Mouse (Mus musculus): ENCODE measurements around the gene Stk4. TPM values are rescaled to one million over a fixed set of nuclear protein-coding genes. Genes with fewer than 3 reads are reported as not detected.

Stk4 gene
- total RNA-seq, 2 experiments from 2014 or later, result 19.1 to 21.3 TPM

DNA sequence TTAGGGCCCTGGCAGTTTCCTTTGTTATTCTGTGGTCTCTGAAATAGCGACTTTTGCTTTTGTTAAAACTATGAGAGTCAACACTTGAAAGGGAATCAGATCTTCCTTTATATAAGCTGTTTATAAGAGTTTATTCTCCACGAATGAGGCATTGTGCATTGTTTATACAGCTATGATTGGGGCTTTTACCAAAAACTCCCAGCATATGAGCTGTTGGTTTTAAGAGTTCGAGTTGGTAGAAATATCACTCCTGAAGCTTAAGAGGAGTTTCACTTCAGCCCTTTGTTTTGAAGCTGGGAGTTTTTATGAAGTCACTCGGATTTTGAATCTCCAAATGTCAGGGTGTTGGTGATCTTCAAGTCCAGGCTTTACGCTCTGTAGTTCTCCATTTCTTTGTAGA is 7.8 kb downstream of the Stk4 start:
- DNase-seq (ENCODE audit: low spot score in 2 of 2), result no peak

GRCm38 (mm10) chr2:164079488-164079887 is 9.4 kb downstream of the Stk4 start:
- DNase-seq (ENCODE audit: low spot score in 2 of 2), result no peak

- no peak for DNase-seq (ENCODE audit: low spot score in 2 of 2)
Measured at GRCm38 (mm10) chr2:164081577-164081976, 11.5 kb downstream of the Stk4 start.

DNA sequence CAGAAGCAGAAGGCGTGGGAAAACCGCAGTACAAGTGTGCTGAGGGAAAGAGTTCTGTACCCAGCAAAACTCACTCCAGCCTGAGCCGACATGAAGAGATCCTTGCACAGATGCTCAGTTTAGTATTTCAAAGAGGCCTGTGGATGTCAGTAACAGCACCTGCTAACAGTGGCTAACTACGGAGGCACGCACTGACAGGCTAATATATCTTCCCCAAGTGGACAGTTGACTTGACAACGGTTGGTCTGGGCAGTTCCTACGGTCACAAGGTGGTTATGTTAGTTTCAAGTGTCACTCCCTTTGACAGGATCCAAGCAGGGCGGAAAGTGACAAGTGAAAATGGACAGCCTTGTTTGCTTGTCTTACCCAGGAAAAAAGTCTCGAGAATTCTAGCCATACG is 12.1 kb downstream of the Stk4 start:
- no peak for DNase-seq (ENCODE audit: low spot score in 2 of 2)

DNA sequence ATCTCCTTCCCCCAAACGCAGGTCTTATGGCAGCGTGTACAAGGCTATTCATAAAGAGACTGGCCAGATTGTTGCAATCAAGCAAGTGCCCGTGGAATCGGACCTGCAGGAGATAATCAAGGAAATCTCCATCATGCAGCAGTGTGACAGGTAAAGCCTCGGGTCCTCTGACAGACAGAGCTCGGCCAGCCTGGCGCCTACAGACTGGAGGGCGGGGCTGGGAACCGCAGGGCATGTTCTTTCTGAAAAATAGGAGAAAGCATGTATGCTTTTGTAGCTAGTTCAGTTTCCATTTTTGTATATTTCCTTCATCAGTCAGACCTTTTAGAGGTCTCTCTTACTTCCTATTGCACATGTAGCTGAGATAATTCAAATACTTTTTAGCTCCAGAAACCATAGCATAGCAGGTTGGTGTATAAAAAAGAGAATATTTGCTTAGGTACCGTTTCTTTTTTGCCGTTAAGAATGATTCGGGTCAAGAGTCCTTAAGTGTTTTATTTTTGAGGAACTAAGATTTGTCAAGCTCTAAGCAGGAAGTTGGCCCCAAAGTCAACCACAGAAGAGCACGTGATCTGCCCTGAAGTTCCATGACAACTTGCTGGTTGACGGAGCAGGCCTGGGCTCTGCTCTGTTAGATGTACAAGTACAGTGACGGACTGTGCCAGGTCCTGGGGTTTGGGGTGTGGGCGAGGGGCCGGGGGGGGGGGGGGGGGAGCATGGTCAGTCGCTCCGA is 13.7 kb downstream of the Stk4 start:
- DNase-seq (ENCODE audit: low spot score in 2 of 2), result no peak

- DNase-seq (ENCODE audit: low spot score in 2 of 2), result no peak
Measured at GRCm38 (mm10) chr2:164084342-164084700, 14.2 kb downstream of the Stk4 start.

GRCm38 (mm10) chr2:164087416-164088017 is 17.4 kb downstream of the Stk4 start:
- DNase-seq (ENCODE audit: low spot score in 2 of 2), result no peak

DNA sequence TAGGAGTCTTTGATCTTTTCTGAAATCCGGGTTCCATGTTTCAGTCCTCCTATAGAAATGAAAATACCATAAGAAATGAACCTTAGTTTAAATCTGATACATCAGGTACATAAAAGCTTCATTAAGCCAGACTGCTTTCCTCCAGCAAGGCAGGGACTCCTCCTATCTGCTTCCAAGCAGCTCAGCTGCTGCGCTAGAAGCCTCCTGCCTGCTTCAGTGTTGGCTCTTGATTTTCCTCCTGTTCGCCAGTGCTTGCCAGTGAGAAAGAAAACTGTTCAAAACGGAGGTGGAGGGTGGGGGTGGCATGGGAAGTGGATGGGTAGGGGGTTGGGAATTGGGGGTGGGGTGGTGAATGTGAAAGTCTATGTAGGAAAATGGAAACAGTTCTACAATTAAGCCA is 19.4 kb downstream of the Stk4 start:
- no peak for DNase-seq (ENCODE audit: low spot score in 2 of 2)

DNA sequence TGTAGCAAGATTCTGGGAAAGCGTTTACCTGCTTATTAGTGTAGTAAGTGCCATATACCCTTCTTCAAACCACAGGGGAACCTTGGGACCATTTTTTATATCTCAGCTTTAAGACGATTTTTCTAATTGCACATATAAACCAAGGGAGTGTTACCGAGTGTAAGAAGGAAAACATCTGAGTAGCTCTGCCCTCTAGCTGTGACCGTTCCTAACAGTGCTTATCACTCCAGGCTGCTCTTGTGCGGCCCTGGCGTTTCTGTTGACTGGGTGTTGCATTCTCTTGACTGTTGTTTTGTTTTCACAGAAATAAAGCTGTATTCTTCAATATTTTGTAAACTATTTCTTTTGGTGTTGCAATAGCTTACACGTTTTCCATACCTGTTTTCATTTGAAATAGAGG is 24.0 kb downstream of the Stk4 start:
- DNase-seq (ENCODE audit: low spot score in 2 of 2), result no peak

DNA sequence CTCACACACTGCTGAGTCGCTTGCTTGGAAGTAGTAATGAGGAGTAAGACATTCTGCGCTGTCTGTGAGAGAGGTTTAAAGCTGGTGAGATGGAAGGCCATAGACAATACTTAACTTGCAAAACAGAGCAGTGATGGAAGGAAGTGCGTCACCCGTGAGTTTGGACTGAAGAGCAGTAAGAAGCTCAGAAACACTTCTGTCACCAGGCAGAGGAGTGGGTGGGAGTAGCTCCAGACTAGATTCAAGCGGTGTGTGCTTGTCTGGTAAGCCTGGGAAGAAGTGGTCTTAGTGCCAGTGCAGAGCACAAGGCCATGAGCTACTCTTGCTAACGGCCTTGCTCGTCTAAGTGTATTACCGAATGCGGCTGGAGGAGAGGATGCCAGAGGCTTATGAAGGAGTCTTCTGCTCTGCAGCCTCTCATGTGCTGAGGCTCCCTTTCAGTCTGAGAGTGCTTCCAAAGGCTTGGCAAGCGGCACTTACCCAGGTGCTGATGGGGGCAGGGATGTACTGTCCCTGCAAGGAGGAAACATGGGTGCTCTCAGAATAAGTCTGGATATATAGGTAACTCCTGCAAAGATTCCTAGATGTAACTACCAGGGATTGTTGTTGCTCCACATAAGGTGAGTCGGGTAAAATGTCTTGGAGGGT is 28.6 kb downstream of the Stk4 start:
- DNase-seq (ENCODE audit: low spot score in 2 of 2), result no peak

DNA sequence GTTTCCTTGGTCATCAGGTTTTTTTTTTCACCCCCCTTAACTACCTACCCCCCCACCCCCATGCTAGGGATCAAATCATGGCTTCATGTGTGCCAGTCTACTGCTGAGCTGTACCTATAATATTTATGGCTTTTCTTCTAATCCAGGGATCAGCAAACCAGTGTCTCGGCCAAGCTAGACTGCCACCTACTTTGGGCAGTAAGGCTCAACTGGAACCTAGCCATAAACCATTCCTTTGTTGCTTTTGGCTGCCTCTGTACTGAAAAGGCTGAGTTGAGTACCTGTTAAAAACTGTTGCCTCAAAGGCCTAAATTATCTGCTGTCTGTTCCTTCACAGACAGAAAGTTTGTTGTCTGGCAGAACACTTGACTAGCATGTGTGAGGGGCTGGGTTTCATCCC is 31.8 kb downstream of the Stk4 start:
- DNase-seq (ENCODE audit: low spot score in 2 of 2), result no peak

GRCm38 (mm10) chr2:164102366-164102765 is 32.2 kb downstream of the Stk4 start:
- DNase-seq (ENCODE audit: low spot score in 2 of 2), result no peak

GRCm38 (mm10) chr2:164103501-164103900 is 33.4 kb downstream of the Stk4 start:
- peak in 1 of 2 experiments; percentile 48 for DNase-seq (ENCODE audit: low spot score in 2 of 2)

DNA sequence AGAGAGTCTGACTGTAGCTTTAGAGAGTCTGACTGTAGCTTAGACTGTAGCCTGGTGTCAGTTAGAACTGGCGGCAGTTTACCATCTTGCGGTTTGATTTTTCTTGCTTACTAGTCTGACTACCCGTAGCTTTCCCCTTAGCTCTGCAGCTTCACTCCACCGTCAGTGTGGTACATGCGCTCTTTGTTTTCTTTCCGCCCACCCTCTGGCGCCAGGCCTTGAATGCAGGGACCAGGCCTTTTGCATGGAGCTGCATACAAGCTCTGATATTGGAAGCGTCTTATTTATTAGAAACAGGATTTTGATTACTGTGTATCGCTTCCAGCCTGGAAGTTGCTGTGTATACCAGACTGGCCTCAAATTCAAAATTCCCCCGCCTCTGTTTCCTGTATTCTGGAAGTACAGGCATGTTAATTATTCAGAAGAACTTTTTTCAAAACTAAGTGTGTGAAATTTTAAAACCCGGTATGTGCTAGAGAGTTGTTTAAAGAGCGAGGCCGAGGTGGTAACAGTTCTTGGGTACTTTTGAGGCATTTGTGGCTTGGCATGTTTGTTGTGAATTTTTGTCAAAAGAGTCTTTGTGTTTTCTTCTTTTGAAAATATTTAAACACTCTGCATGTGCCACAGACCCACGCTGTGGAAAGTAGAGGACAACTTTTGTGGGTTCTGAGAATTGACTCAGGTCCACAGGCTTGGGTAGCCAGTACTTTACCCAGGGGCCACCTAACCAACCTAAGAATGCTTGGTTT is 36.3 kb downstream of the Stk4 start:
- no peak for DNase-seq (ENCODE audit: low spot score in 2 of 2)

DNA sequence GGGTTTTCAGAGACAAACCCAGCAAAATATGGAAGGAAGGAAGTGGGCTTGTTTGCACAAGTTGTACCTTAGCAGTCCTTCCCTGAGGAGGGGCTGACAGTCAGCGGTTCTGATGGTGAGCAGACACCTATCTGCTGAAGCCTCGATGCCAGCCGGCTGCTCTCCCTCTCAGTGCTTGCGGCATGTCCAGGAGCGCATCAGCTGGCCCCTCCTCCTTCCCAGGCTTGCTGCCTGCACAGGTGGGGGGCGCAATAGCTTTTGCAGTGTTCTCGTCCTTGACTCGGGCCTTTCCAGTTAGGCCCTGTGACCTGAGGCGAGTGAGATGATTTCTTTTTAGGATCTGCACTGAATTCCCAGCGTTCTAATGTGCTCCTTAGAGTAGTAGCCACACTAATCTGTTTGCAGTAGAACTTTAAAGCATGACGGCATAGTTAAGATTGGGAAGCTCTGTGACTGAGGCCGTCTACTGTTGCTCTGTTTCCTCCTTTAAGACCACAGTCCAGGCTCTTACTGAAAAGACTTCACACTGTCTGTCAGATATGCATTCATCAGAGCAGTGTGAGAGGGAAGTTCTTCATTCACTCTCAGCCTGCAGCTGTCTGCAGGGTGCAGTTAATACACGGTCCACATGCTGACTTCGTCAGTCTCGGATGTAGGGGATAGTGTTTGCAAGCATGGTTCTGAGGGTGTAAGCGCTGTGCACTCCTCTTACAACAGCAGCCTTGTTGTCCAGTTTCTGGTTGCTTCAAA is 37.2 kb downstream of the Stk4 start:
- no peak for DNase-seq (ENCODE audit: low spot score in 2 of 2)

DNA sequence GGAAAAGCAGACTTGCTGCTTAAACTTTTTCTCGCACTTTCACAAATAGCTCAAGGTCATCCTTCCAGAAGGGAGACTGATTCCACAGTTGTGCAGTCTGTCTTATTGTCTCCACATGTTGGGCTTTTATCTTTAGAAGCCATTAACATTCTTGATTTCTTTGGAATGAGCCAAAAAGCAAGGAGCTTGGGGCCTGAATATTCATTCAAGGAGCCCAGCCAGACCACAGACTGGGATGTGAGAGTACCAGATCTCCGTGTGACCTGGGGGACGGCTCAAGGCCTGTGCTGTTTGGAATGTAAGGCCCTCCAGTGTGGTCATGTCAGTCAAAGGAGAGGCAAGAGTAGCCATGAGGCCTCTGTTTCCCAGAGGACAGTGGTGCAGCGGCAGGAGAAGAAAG is 38.4 kb downstream of the Stk4 start:
- DNase-seq (ENCODE audit: low spot score in 2 of 2), result no peak

- no peak for DNase-seq (ENCODE audit: low spot score in 2 of 2)
Measured at GRCm38 (mm10) chr2:164111546-164111945, 41.4 kb downstream of the Stk4 start.

DNA sequence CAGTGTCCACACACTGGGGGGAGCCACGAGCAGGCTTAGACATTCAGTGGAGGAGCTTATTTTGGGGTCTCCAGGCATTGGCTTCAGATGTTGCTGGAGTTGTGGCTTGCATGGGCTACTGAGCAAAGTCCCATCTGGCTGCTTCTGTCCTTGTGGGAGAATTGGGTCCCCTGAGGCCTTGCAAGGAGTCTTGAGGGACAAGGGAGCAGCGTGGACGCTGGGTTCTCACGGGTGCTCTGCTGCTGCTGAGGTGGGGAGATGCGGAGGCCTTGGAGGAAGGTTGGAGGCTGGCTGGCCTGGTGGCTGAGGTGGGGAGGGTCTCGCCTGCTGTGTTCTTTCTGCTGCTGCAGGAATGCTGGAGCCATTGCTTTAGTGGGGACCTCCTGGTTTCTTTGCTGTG is 43.9 kb downstream of the Stk4 start:
- DNase-seq (ENCODE audit: low spot score in 2 of 2), result no peak

GRCm38 (mm10) chr2:164115531-164115930 is 45.4 kb downstream of the Stk4 start:
- DNase-seq (ENCODE audit: low spot score in 2 of 2), result no peak

GRCm38 (mm10) chr2:164119503-164119902 is 49.4 kb downstream of the Stk4 start:
- no peak for DNase-seq (ENCODE audit: low spot score in 2 of 2)

DNA sequence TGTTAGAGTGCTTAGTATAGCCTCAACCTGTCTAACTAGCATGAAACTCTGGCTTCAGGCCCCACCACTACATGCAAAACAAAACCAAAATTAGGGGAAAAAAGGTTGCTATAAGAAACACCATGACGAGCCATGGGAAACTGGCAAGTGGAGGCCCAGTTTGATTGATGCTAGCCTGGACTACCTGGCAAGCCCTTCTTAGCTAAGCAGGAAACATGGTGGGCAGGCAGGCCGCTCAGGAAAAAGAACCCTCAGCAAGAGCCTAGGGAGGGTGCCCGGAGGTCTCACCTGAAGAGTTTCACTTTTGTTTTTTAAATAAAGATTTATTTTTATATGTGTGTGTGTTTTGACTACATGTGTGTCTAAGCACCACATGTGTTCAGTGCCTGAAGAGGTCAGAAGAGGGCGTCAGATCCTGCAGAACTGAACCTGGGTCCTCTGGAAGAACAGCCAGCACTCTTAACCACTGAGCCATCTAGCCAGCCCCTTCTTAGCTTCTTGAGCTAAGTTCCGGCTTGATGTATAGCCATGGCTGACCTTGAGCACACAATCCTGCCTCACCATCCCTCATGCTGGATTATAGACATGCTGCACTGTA is 53.1 kb downstream of the Stk4 start:
- DNase-seq (ENCODE audit: low spot score in 2 of 2), result no peak
